Mouse (Mus musculus) hindbrain, embryonic 15.5 days (tissue): ENCODE data around the gene Slc35e3. TPM values are rescaled to one million over a fixed set of nuclear protein-coding genes. Genes with fewer than 3 reads are reported as not detected.

Experiments
- ATAC-seq: fragments of 200-750 bp; cut with Nextera tagmentation; 2 replicates; pipeline ENCODE4 v1.8.0; 2017; ENCODE audit warnings: low read depth, moderate number of reproducible peaks, moderate TSS enrichment; ENCODE audit not compliant: low FRiP score
- H3K27ac ChIP-seq: fragments of 300-500 bp; sonication (generic); replicated peaks from 2 replicates; pipeline ENCODE4 v1.5.1; 2015; ENCODE audit warnings: mild to moderate bottlenecking, inconsistent platforms
- H3K27me3 ChIP-seq: fragments of 300-500 bp; sonication (generic); 2 replicates; pipeline ENCODE4 v1.6.1; 2015; ENCODE audit warnings: control low read depth, inconsistent platforms
- H3K36me3 ChIP-seq: fragments of 300-500 bp; sonication (generic); 2 replicates; pipeline ENCODE4 v1.6.1; 2015; ENCODE audit warnings: control low read depth, inconsistent platforms
- H3K4me1 ChIP-seq: fragments of 300-500 bp; sonication (generic); replicated peaks from 2 replicates; pipeline ENCODE4 v1.6.1; 2015; ENCODE audit warnings: control low read depth, inconsistent platforms
- H3K4me2 ChIP-seq: fragments of 300-500 bp; sonication (generic); 2 replicates; pipeline ENCODE4 v1.6.1; 2015; ENCODE audit warnings: moderate library complexity, mild to moderate bottlenecking, inconsistent platforms
- H3K4me3 ChIP-seq: fragments of 300-500 bp; sonication (generic); 2 replicates; pipeline ENCODE4 v1.5.1; 2015; ENCODE audit warnings: mild to moderate bottlenecking, inconsistent platforms
- H3K9ac ChIP-seq: fragments of 300-500 bp; sonication (generic); 2 replicates; pipeline ENCODE4 v1.6.1; 2015; ENCODE audit warnings: inconsistent platforms
- H3K9me3 ChIP-seq: fragments of 300-500 bp; sonication (generic); 2 replicates; pipeline ENCODE4 v1.6.1; 2016; ENCODE audit warnings: control low read depth, inconsistent platforms
- WGBS: fragments of 180-500 bp; shearing (Covaris S2); methylation state at CpG from one replicate; pipeline ENCODE4 v1.1.7; 2015; 5-methylcytosine and 5-hydroxymethylcytosine counted together
- polyA plus RNA-seq: library from polyadenylated mRNA; unstranded; fragments of >200 nt; fragmentation: Nextera tagmentation; extraction: Ambion mirVana; gene quantifications from 2 replicates; pipeline ENCODE4 v1.2.1, GENCODE M21; 2015

The Slc35e3 gene
- polyA plus RNA-seq, 1 experiment from 2014 or later = 32.4 TPM

DNA sequence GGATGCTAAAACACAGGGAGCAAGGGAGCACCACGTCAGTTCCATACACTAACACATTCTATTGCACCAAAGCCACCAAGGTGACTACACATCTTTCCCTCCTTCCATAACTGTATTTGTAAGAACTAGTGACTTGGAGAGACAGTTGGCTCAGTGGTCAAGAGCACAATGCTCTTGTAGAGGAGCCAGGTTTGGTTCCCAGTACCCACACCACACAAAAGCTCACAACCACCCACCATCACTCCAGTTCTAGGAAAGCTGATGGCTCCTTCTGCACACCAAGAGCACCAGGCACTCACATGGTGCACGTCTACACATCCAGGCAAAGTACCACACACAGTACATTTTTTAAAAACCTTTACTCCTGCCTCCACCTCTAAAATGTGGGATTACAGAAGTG lies 35.9 kb upstream of the Slc35e3 start:
- Histone ChIP-seq H3K27ac (no peak overlapping the region), H3K4me3 (no peak overlapping the region), H3K9me3 (no peaks in the 10 kb centered on the region), H3K4me1 (no peaks in the 10 kb centered on the region), H3K4me2 (no peak overlapping the region), H3K9ac (no peak overlapping the region), H3K27me3 (no peaks in the 10 kb centered on the region), H3K36me3 (peaks cover 55% of the 10 kb centered on the region)
- no peak for ATAC-seq
- 93% methylated on average over 2 of the region's 2 CpGs for WGBS

GRCm38 (mm10) chr10:117781021-117781725 lies 35.0 kb upstream of the Slc35e3 start:
- Histone ChIP-seq H3K36me3 (peaks cover 54% of the 10 kb centered on the region), H3K27ac (no peak overlapping the region), H3K27me3 (no peaks in the 10 kb centered on the region), H3K9ac (no peak overlapping the region), H3K4me1 (no peaks in the 10 kb centered on the region), H3K4me3 (no peak overlapping the region), H3K9me3 (no peaks in the 10 kb centered on the region), H3K4me2 (no peak overlapping the region)
- ATAC-seq = no peak
- 96% methylated on average over 17 of the region's 17 CpGs for WGBS

GRCm38 (mm10) chr10:117780306-117780911 lies 34.2 kb upstream of the Slc35e3 start:
- Histone ChIP-seq H3K27ac (no peak overlapping the region), H3K9ac (no peak overlapping the region), H3K4me1 (no peaks in the 10 kb centered on the region), H3K27me3 (no peaks in the 10 kb centered on the region), H3K9me3 (no peaks in the 10 kb centered on the region), H3K4me3 (no peak overlapping the region), H3K4me2 (no peak overlapping the region), H3K36me3 (peaks cover 57% of the 10 kb centered on the region)
- WGBS = 93% methylated on average over 6 of the region's 6 CpGs
- no peak for ATAC-seq

- Histone ChIP-seq H3K36me3 (peaks cover 59% of the 10 kb centered on the region), H3K9ac (no peak overlapping the region), H3K4me2 (no peak overlapping the region), H3K9me3 (no peaks in the 10 kb centered on the region), H3K27ac (no peak overlapping the region), H3K4me3 (no peak overlapping the region), H3K27me3 (no peaks in the 10 kb centered on the region), H3K4me1 (no peaks in the 10 kb centered on the region)
- no peak for ATAC-seq
- 88% methylated on average over 8 of the region's 8 CpGs for WGBS
Measured at GRCm38 (mm10) chr10:117779581-117780305, 33.6 kb upstream of the Slc35e3 start.

GRCm38 (mm10) chr10:117778951-117779350 lies 32.8 kb upstream of the Slc35e3 start:
- Histone ChIP-seq H3K36me3 (peaks cover 63% of the 10 kb centered on the region), H3K4me3 (no peak overlapping the region), H3K27me3 (no peaks in the 10 kb centered on the region), H3K9ac (no peak overlapping the region), H3K4me2 (no peak overlapping the region), H3K27ac (no peak overlapping the region), H3K4me1 (no peaks in the 10 kb centered on the region), H3K9me3 (no peaks in the 10 kb centered on the region)
- no peak for ATAC-seq
- WGBS = 92% methylated on average over 4 of the region's 4 CpGs

- Histone ChIP-seq H3K27ac (no peak overlapping the region), H3K27me3 (no peaks in the 10 kb centered on the region), H3K4me1 (no peaks in the 10 kb centered on the region), H3K9ac (no peak overlapping the region), H3K4me3 (no peak overlapping the region), H3K4me2 (no peak overlapping the region), H3K9me3 (no peaks in the 10 kb centered on the region), H3K36me3 (peaks cover 61% of the 10 kb centered on the region)
- no peak for ATAC-seq
- WGBS = 94% methylated on average over 12 of the region's 12 CpGs
Measured at GRCm38 (mm10) chr10:117778328-117778910, 32.3 kb upstream of the Slc35e3 start.

- no peak for ATAC-seq
- H3K4me2 ChIP-seq = no peak overlapping the region
- H3K9ac ChIP-seq = no peak overlapping the region
- H3K36me3 ChIP-seq = peaks cover 61% of the 10 kb centered on the region
- H3K27ac ChIP-seq = no peak overlapping the region
- 95% methylated on average over 17 of the region's 17 CpGs for WGBS
- H3K9me3 ChIP-seq = no peaks in the 10 kb centered on the region
- H3K4me3 ChIP-seq = no peak overlapping the region
- no peaks in the 10 kb centered on the region for H3K27me3 ChIP-seq
- H3K4me1 ChIP-seq = no peaks in the 10 kb centered on the region
Measured at GRCm38 (mm10) chr10:117777501-117778327, 31.5 kb upstream of the Slc35e3 start.

DNA sequence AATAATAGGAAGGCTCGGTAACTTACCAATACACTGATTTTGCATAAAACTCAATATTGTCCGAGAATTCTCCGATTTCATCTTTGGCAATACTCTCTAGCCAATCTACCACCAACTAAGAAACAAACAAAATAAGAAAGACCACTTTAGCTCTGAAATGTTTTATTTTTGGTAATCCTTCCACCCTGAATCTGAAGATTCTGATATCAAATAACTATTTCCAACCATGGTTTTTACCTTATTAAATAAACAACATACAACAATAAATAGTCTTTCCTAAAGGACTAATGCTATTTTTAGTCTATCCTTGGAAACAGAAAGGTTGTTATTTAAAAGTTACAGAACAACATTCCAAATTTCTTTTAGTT lies 30.9 kb upstream of the Slc35e3 start:
- H3K36me3 ChIP-seq = peaks cover 67% of the 10 kb centered on the region
- ATAC-seq = no peak
- no peaks in the 10 kb centered on the region for H3K4me1 ChIP-seq
- H3K4me2 ChIP-seq = no peak overlapping the region
- H3K9ac ChIP-seq = no peak overlapping the region
- no peaks in the 10 kb centered on the region for H3K9me3 ChIP-seq
- WGBS = 96% methylated on average over 3 of the region's 3 CpGs
- H3K27ac ChIP-seq = no peak overlapping the region
- no peak overlapping the region for H3K4me3 ChIP-seq
- no peaks in the 10 kb centered on the region for H3K27me3 ChIP-seq

- Histone ChIP-seq H3K4me2 (no peak overlapping the region), H3K9ac (no peak overlapping the region), H3K27me3 (no peaks in the 10 kb centered on the region), H3K9me3 (no peaks in the 10 kb centered on the region), H3K4me1 (no peaks in the 10 kb centered on the region), H3K36me3 (peaks cover 69% of the 10 kb centered on the region), H3K4me3 (no peak overlapping the region), H3K27ac (no peak overlapping the region)
- 92% methylated on average over 12 of the region's 12 CpGs for WGBS
- no peak for ATAC-seq
Measured at GRCm38 (mm10) chr10:117776281-117777102, 30.3 kb upstream of the Slc35e3 start.

DNA sequence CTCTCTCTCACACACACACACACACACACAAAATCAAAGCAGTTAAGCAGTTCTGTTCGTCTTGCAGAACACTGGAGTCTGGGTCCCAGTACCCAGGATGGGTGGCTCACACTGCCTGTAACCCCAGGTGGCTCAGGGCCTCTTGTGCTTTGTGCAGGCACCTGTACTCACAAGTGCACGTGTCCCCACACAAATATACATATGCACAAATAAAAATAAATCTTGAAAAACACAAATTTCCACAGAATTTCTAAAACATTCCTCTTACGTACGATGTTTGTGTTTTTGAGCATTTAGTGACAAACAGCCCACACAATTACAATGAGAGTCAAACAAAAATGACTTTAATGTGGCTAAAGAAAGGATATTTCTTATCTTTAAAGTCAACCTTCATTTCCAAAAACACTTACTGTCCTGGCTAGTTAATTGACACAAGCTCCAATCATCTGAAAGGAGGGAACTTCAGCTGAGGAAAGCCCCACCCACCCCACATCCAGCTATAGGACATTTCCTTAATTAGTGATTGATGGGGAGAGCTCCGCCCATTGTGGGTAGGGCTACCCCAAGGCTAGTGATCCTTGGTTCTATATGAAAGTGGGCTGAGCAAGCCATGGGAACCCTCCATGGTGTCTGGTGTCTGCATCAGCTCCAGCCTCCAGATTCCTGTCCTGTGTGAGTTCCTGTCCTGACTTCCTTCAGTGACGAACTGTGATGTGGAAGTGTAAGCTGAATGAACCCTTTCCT lies 29.4 kb upstream of the Slc35e3 start:
- H3K4me1 ChIP-seq = no peaks in the 10 kb centered on the region
- H3K4me3 ChIP-seq = no peak overlapping the region
- no peak overlapping the region for H3K9ac ChIP-seq
- no peak overlapping the region for H3K4me2 ChIP-seq
- no peaks in the 10 kb centered on the region for H3K27me3 ChIP-seq
- ATAC-seq = no peak
- 95% methylated on average over 6 of the region's 6 CpGs for WGBS
- no peak overlapping the region for H3K27ac ChIP-seq
- peaks cover 67% of the 10 kb centered on the region for H3K36me3 ChIP-seq
- H3K9me3 ChIP-seq = no peaks in the 10 kb centered on the region

DNA sequence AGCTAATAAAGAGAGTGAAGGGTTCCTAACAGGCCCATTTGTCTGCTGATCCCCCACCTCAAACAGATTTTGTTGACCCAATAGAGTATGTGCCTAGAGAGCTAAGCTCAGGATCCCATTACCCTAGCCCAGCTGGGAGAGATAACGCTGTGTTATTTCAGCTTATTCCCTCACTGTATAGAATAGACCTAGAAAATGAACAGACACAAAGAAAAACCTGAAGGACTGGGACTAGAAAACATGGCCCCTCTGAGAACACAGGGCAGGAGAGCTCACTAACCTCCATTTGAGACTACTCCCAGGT lies 28.6 kb upstream of the Slc35e3 start:
- 100% methylated on average over 1 of the region's 1 CpGs for WGBS
- ATAC-seq = no peak
- Histone ChIP-seq H3K36me3 (peaks cover 70% of the 10 kb centered on the region), H3K9me3 (no peaks in the 10 kb centered on the region), H3K27ac (no peak overlapping the region), H3K27me3 (no peaks in the 10 kb centered on the region), H3K9ac (no peak overlapping the region), H3K4me1 (no peaks in the 10 kb centered on the region), H3K4me3 (no peak overlapping the region), H3K4me2 (no peak overlapping the region)
